Mouse (Mus musculus) ES-Bruce4 (cell line): ENCODE data around the gene Glt1d1.
"Not testable (repeated sequence)": the region's sequence is repeated elsewhere in the genome, so short reads cannot be mapped to it uniquely, and the experiment has no call there.

Experiments used
- CTCF ChIP-seq: IDR thresholded peaks from one replicate; pipeline ENCODE4 v1.8.1; 2011; ENCODE audit warnings: low read depth, low read length
- EP300 ChIP-seq: IDR thresholded peaks from 2 replicates; pipeline ENCODE4 v1.6.1; 2011; ENCODE audit warnings: low read depth, low read length; ENCODE audit not compliant: insufficient read depth
- POLR2A ChIP-seq: IDR thresholded peaks from one replicate; pipeline ENCODE4 v1.8.1; 2011; ENCODE audit warnings: low read length; ENCODE audit not compliant: insufficient read depth

DNA sequence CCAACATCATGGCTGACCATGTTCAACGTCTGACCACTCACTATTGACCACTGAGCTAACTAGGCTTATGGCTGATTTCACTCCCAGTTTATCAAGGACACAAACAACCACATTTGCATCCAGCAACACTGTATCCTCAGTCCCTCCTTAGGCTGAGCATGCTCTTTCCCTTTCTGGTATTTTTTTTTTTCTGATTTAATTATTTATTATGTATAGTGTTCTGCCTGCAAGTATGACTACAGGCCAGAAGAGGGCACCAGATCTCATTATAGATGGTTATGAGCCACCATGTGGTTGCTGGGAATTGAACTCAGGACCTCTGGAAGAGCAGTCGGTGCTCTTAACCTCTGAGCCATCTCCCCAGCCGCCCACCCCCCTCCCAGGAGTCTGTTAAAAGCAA lies 117.5 kb downstream of the Glt1d1 start:
- not testable (repeated sequence) for TF ChIP-seq POLR2A, CTCF, EP300
